Mouse (Mus musculus) ZHBTc4 (cell line): ENCODE measurements around the gene Vamp1.
"Not testable (repeated sequence)": the region's sequence is repeated elsewhere in the genome, so short reads cannot be mapped to it uniquely, and the experiment has no call there.

Source experiments
- DNase-seq: peaks from one replicate; pipeline ENCODE4 v3.0.0-alpha.2; 2011; ENCODE audit warnings: low read depth, low spot score

Gene Vamp1

GRCm38 (mm10) chr6:125241566-125241965 lies 26.2 kb downstream of the Vamp1 start:
- DNase-seq = no peak

GRCm38 (mm10) chr6:125244551-125244950 lies 29.2 kb downstream of the Vamp1 start:
- DNase-seq = no peak

GRCm38 (mm10) chr6:125252285-125252684 lies 36.9 kb downstream of the Vamp1 start:
- DNase-seq = no peak

- no peak for DNase-seq
Observed at GRCm38 (mm10) chr6:125252711-125253110, 37.4 kb downstream of the Vamp1 start.

- DNase-seq = no peak
Observed at GRCm38 (mm10) chr6:125253863-125254715, 38.7 kb downstream of the Vamp1 start.

GRCm38 (mm10) chr6:125255516-125256044 lies 40.2 kb downstream of the Vamp1 start:
- DNase-seq = no peak

- no peak for DNase-seq
Observed at GRCm38 (mm10) chr6:125256222-125256966, 41.0 kb downstream of the Vamp1 start.

GRCm38 (mm10) chr6:125260006-125260555 lies 44.7 kb downstream of the Vamp1 start:
- DNase-seq = no peak

- no peak for DNase-seq
Observed at GRCm38 (mm10) chr6:125264219-125264618, 48.9 kb downstream of the Vamp1 start.

GRCm38 (mm10) chr6:125265239-125265638 lies 49.9 kb downstream of the Vamp1 start:
- no peak for DNase-seq

GRCm38 (mm10) chr6:125266091-125266490 lies 50.7 kb downstream of the Vamp1 start:
- DNase-seq = no peak

- not testable (repeated sequence) for DNase-seq
Observed at GRCm38 (mm10) chr6:125266600-125266999, 51.2 kb downstream of the Vamp1 start.

- no peak for DNase-seq
Observed at GRCm38 (mm10) chr6:125267469-125267868, 52.1 kb downstream of the Vamp1 start.

- DNase-seq = peak; percentile 62
Observed at GRCm38 (mm10) chr6:125268799-125269198, 53.4 kb downstream of the Vamp1 start.

- DNase-seq = peak; percentile 94
Observed at GRCm38 (mm10) chr6:125271455-125272227, 56.3 kb downstream of the Vamp1 start.

- no peak for DNase-seq
Observed at GRCm38 (mm10) chr6:125272228-125272785, 57.0 kb downstream of the Vamp1 start.

- peak; percentile 81 for DNase-seq
Observed at GRCm38 (mm10) chr6:125274841-125275563, 59.7 kb downstream of the Vamp1 start.

GRCm38 (mm10) chr6:125279729-125280128 lies 64.4 kb downstream of the Vamp1 start:
- no peak for DNase-seq

- not testable (repeated sequence) for DNase-seq
Observed at GRCm38 (mm10) chr6:125282721-125283120, 67.4 kb downstream of the Vamp1 start.

- DNase-seq = no peak
Observed at GRCm38 (mm10) chr6:125284250-125284649, 68.9 kb downstream of the Vamp1 start.
